Mouse (Mus musculus): ENCODE data around the gene Wdr27. TPM values are rescaled to one million over a fixed set of nuclear protein-coding genes. Genes with fewer than 3 reads are reported as not detected.

The Wdr27 gene
- polyA plus RNA-seq, 1 experiment = 3.9 TPM

DNA sequence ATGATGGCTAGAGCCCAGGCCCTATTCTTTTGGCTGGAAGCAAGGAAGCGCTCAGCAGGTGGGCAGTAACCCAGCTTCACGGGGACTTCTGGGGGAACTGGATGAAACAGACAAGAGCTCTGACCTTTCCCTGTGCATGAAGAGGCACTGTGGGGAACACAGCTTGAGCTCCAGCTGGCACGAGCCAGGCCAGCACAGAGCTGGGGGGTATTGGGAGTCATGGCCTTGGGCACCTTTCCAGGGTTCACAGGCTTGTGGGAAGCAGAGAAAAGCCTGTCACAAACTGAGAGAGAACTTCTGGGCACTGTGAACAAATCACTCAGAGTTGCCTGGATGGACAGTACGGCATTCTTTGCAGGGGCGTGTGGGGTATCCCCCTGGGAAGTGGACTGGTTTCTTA, 118.0 kb downstream of the Wdr27 start:
- H3K4me3 ChIP-seq (replicated peaks; ENCODE audit: control insufficient read depth, low read depth, low read length) = no peak overlapping the region
- 61% methylated on average over 5 of the region's 5 CpGs for WGBS
- no peak for TF ChIP-seq POLR2A (IDR thresholded peaks at IDR 0.05; ENCODE audit: borderline replicate concordance, control insufficient read depth, low read depth, low read length)
- TF ChIP-seq CTCF (IDR thresholded peaks at IDR 0.05; ENCODE audit: control insufficient read depth, insufficient read depth, low read length) = no peak
- H3K4me1 ChIP-seq (ENCODE audit: control insufficient read depth, insufficient read depth, low read length) = no peaks in the 10 kb centered on the region
- H3K27ac ChIP-seq (ENCODE audit: control insufficient read depth, insufficient read depth, low read depth, low read length, poor library complexity) = no peak overlapping the region

DNA sequence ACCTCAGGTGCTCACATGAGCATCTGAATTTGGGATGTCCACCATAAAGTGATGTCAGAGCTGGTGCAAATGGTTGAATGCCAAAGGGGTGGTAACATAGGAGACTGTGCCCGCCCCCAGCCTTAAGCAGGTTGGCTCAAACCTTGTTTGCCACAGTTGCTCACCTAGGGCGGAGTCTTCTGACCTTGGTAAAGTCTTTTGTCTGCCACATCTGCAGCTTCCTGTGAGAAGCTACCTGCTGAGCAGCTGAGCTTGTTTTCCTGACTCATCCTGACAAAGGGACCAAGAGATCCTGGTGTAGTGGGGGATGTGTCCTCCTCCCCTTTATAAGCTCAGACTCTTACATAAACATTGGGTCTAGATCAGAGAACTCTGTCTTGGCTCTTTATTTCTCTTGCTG, 125.0 kb downstream of the Wdr27 start:
- WGBS = 79% methylated on average over 2 of the region's 2 CpGs

DNA sequence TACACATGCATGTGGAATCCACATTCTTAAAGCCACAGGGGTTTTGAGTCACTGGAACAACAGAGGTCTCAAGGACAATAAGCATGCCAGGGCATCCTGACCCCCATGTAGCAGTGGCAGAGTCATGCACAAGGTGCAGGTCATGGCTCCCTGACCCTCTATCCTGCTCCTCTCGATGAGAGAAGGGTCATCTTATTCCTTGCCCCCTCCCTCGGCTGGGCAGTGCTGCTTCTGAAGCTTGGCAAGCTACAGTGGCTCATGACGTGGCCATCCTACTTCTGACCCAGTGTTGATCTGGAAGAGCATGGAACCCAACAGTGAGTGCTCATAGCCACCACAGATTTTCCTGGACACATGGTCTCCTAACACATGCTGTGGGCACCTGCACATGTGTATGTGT, 126.9 kb downstream of the Wdr27 start:
- TF ChIP-seq CTCF (IDR thresholded peaks at IDR 0.05; ENCODE audit: control insufficient read depth, insufficient read depth, low read length) = no peak
- no peak for TF ChIP-seq POLR2A (IDR thresholded peaks at IDR 0.05; ENCODE audit: borderline replicate concordance, control insufficient read depth, low read depth, low read length)
- WGBS = 82% methylated on average over 3 of the region's 3 CpGs
- no peak overlapping the region for H3K27ac ChIP-seq (ENCODE audit: control insufficient read depth, insufficient read depth, low read depth, low read length, poor library complexity)
- no peaks in the 10 kb centered on the region; the same call in 1 of the 2 replicates for H3K4me1 ChIP-seq (ENCODE audit: control insufficient read depth, insufficient read depth, low read length)
- no peak overlapping the region for H3K4me3 ChIP-seq (replicated peaks; ENCODE audit: control insufficient read depth, low read depth, low read length)

More for the DNA sequence above, 125.0 kb downstream of the Wdr27 start:
- Histone ChIP-seq H3K27ac (ENCODE audit: control insufficient read depth, insufficient read depth, low read depth, low read length, poor library complexity) (no peak overlapping the region), H3K4me1 (ENCODE audit: control insufficient read depth, insufficient read depth, low read length) (no peaks in the 10 kb centered on the region; the same call in 1 of the 2 replicates), H3K4me3 (replicated peaks; ENCODE audit: control insufficient read depth, low read depth, low read length) (no peak overlapping the region)
- TF ChIP-seq POLR2A (IDR thresholded peaks at IDR 0.05; ENCODE audit: borderline replicate concordance, control insufficient read depth, low read depth, low read length) (no peak), CTCF (IDR thresholded peaks at IDR 0.05; ENCODE audit: control insufficient read depth, insufficient read depth, low read length) (no peak)

DNA sequence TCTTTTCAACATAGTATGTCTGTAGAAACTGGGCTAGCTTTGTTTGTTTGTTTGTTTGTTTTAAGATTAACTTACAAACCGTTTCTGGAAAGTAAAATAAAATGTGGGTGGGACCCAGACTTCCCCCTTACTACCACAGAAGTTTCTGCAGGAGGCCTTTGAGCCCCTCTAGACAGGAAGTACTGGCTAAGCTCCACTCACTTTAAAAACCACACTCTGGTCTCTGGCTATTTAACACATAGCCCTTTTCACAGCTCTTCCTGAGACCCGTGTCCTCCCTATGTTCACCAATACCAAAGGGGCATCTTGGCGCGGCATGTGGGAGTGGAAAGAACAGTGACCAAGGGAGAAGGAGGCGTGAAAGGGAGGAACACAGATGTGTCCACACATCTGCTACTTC, 127.7 kb downstream of the Wdr27 start:
- WGBS = 7% methylated on average over 5 of the region's 5 CpGs

DNA sequence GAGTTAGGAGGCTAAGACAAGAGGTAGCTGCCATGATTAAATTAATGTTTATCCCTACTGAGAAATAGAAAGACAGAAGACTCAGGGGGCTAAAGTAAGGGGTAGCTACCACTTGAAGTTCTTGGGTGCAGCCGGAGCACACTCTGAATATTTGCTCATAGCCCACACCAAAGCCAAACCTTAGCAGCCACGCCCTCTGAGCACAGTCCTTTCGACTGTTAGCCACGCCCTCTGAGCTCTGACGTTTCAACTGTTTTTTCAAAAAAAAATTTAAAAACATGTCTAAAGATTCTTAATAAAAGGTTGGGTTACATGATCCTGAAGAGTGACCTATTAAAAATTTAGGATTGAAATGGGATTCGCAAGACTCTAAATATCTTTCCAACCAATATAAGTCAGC, 130.3 kb downstream of the Wdr27 start:
- H3K4me1 ChIP-seq (ENCODE audit: control insufficient read depth, insufficient read depth, low read length) = no peaks in the 10 kb centered on the region; the same call in 1 of the 2 replicates
- no peak for TF ChIP-seq POLR2A (IDR thresholded peaks at IDR 0.05; ENCODE audit: borderline replicate concordance, control insufficient read depth, low read depth, low read length)
- TF ChIP-seq CTCF (IDR thresholded peaks at IDR 0.05; ENCODE audit: control insufficient read depth, insufficient read depth, low read length) = no peak
- H3K27ac ChIP-seq (ENCODE audit: control insufficient read depth, insufficient read depth, low read depth, low read length, poor library complexity) = no peak overlapping the region
- WGBS = 75% methylated on average over 6 of the region's 6 CpGs
- no peak overlapping the region for H3K4me3 ChIP-seq (replicated peaks; ENCODE audit: control insufficient read depth, low read depth, low read length)

More for the DNA sequence above, 127.7 kb downstream of the Wdr27 start:
- Histone ChIP-seq H3K27ac (ENCODE audit: control insufficient read depth, insufficient read depth, low read depth, low read length, poor library complexity) (no peak overlapping the region), H3K4me1 (ENCODE audit: control insufficient read depth, insufficient read depth, low read length) (no peaks in the 10 kb centered on the region; the same call in 1 of the 2 replicates), H3K4me3 (replicated peaks; ENCODE audit: control insufficient read depth, low read depth, low read length) (no peak overlapping the region)
- TF ChIP-seq CTCF (IDR thresholded peaks at IDR 0.05; ENCODE audit: control insufficient read depth, insufficient read depth, low read length) = no peak
- no peak for TF ChIP-seq POLR2A (IDR thresholded peaks at IDR 0.05; ENCODE audit: borderline replicate concordance, control insufficient read depth, low read depth, low read length)

DNA sequence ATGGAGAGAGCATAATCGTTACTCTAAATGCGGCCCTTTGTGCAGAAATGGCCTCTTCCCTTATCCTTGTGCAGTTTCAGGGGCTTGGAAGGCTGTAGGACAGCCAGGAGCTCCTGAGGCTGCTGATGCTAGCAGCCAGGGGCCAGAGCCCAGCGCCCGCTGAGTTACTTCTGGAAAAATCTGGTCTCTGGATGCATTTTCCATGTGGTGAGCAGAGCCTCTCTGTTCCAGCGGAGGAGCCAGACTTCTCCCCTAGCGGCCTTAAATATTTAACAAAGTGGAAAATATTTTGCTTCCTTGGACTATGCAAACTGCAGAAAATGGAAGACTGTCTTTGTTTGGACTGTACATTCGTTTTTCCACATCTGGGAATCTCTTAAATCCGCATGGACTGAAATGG, 130.9 kb downstream of the Wdr27 start:
- TF ChIP-seq CTCF (IDR thresholded peaks at IDR 0.05; ENCODE audit: control insufficient read depth, insufficient read depth, low read length) (no peak), POLR2A (IDR thresholded peaks at IDR 0.05; ENCODE audit: borderline replicate concordance, control insufficient read depth, low read depth, low read length) (no peak)
- H3K4me3 ChIP-seq (replicated peaks; ENCODE audit: control insufficient read depth, low read depth, low read length) = no peak overlapping the region
- H3K4me1 ChIP-seq (ENCODE audit: control insufficient read depth, insufficient read depth, low read length) = no peaks in the 10 kb centered on the region; the same call in 1 of the 2 replicates
- WGBS = 81% methylated on average over 8 of the region's 8 CpGs
- no peak overlapping the region for H3K27ac ChIP-seq (ENCODE audit: control insufficient read depth, insufficient read depth, low read depth, low read length, poor library complexity)

DNA sequence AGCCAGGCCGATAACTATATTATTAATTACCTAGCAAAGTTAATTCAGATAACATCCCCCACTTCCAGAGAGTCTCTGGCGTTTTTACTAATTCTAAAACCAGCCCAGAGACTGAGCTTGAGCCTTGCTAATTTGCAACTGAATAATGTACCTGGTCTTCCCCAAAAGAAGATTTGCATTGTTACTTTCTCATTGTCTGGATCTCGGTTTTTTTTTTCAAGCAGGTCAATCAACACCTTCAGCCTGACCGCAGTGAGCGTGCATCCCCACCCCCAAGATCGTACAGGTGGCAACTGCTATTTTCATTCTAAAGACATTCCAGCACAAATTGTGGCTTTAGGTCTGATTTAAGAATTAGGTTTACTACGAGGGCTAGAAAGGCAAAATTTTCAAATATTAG, 136.2 kb downstream of the Wdr27 start:
- no peaks in the 10 kb centered on the region for H3K4me1 ChIP-seq (ENCODE audit: control insufficient read depth, insufficient read depth, low read length)
- TF ChIP-seq POLR2A (IDR thresholded peaks at IDR 0.05; ENCODE audit: borderline replicate concordance, control insufficient read depth, low read depth, low read length) (no peak), CTCF (IDR thresholded peaks at IDR 0.05; ENCODE audit: control insufficient read depth, insufficient read depth, low read length) (no peak)
- 83% methylated on average over 7 of the region's 7 CpGs for WGBS
- H3K27ac ChIP-seq (ENCODE audit: control insufficient read depth, insufficient read depth, low read depth, low read length, poor library complexity) = no peak overlapping the region
- no peak overlapping the region for H3K4me3 ChIP-seq (replicated peaks; ENCODE audit: control insufficient read depth, low read depth, low read length)

DNA sequence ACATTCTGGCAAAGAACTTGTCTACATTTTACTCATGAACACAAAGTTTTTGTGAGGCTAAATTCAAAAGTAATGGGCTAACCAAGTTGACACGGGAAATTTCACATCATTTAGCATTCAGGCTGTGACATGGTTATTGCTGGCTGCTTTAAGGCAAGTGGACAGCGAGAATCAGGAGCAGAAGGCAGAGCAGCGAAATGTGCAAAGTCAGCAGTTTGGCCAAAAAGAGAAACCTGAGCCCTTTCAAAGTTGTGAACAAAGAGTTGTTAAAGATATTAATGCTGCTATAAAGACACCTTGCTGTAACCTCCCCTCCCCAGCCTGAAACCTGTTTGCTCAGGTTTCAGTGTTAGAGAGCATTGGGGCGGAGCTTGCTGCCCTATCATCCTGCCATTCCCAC, 143.7 kb downstream of the Wdr27 start:
- TF ChIP-seq CTCF (IDR thresholded peaks at IDR 0.05; ENCODE audit: control insufficient read depth, insufficient read depth, low read length) (no peak), POLR2A (IDR thresholded peaks at IDR 0.05; ENCODE audit: borderline replicate concordance, control insufficient read depth, low read depth, low read length) (no peak)
- H3K27ac ChIP-seq (ENCODE audit: control insufficient read depth, insufficient read depth, low read depth, low read length, poor library complexity) = no peak overlapping the region
- WGBS = 76% methylated on average over 4 of the region's 4 CpGs
- no peak overlapping the region for H3K4me3 ChIP-seq (replicated peaks; ENCODE audit: control insufficient read depth, low read depth, low read length)
- H3K4me1 ChIP-seq (ENCODE audit: control insufficient read depth, insufficient read depth, low read length) = no peaks in the 10 kb centered on the region

DNA sequence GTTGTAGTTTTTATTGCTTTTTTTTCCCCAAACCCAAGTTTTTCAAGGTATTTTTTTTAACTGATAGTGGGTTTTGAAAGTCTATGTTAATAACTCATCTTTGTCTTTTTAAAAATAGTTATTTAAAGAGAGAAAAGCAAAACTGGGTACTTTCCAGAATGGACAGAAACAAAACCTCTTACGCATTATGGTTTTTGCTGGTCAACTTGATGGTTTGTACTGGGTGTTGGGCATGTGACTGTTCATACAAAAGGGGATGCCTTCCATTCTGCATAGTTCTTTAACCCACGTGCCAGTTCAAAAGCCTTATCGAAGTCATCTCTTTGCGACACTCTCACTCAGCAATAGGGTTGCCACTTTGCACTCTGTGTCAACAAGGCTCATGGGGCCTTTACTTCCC, 147.9 kb downstream of the Wdr27 start:
- H3K4me3 ChIP-seq (replicated peaks; ENCODE audit: control insufficient read depth, low read depth, low read length) = no peak overlapping the region
- H3K27ac ChIP-seq (ENCODE audit: control insufficient read depth, insufficient read depth, low read depth, low read length, poor library complexity) = no peak overlapping the region
- 88% methylated on average over 4 of the region's 4 CpGs for WGBS
- TF ChIP-seq CTCF (IDR thresholded peaks at IDR 0.05; ENCODE audit: control insufficient read depth, insufficient read depth, low read length) = no peak
- no peak for TF ChIP-seq POLR2A (IDR thresholded peaks at IDR 0.05; ENCODE audit: borderline replicate concordance, control insufficient read depth, low read depth, low read length)
- no peaks in the 10 kb centered on the region for H3K4me1 ChIP-seq (ENCODE audit: control insufficient read depth, insufficient read depth, low read length)
